Mouse (Mus musculus): ENCODE results near the gene Sat2. TPM values are rescaled to one million over a fixed set of nuclear protein-coding genes. Genes with fewer than 3 reads are reported as not detected.
A peak's percentile ranks its signal among the peaks of the same experiment; 100 is the strongest.

Gene Sat2
- total and polyA plus RNA-seq, 3 experiments: not detected

- dilution Hi-C loops (cut with MboI; ENCODE audit: extremely low pct_ligation_motif_present, extremely low pct_unique_long_range_greater_than_20kb, low sequenced_read_pairs): no loop called here
- H3K4me3 ChIP-seq (replicated peaks in 1 of 3; ENCODE audit: low read depth in 2 of 3, low read length in 2 of 3, poor library complexity in 1 of 3): peak overlapping the region; percentile 81 to 99 (median 95)
- no peaks in the 10 kb centered on the region for H3K27me3 ChIP-seq (replicated peaks)
- peak overlapping the region; percentile 99 for H3K9ac ChIP-seq (ENCODE audit: insufficient read depth, low read depth)
- peaks cover 17 to 48% of the 10 kb centered on the region in 2 experiments for H3K36me3 ChIP-seq (replicated peaks in 1 of 2; ENCODE audit: control insufficient read depth in 1 of 2, insufficient read depth in 1 of 2, low read length in 1 of 2)
- no peak overlapping the region for H3K4me2 ChIP-seq (ENCODE audit: insufficient read depth, low read depth, poor library complexity, severe bottlenecking)
- H3K4me1 ChIP-seq (ENCODE audit: control insufficient read depth in 1 of 2, insufficient read depth in 2 of 2): peaks cover 14 to 59% of the 10 kb centered on the region in 2 experiments
- H3K79me2 ChIP-seq (replicated peaks; ENCODE audit: control insufficient read depth, extremely low read depth, insufficient read depth, poor library complexity, severe bottlenecking): peaks cover 83% of the 10 kb centered on the region
- in situ Hi-C loops (cut with MboI; ENCODE audit: low pct_ligation_motif_present, low pct_unique_long_range_greater_than_20kb, low sequenced_read_pairs): no loop called here
- peak overlapping the region; percentile 89 for H3K27ac ChIP-seq (ENCODE audit: insufficient read depth, low read depth)
- no peak for DNase-seq (ENCODE audit: extremely low read depth)
- H3K9me3 ChIP-seq (replicated peaks; ENCODE audit: low read length): no peaks in the 10 kb centered on the region
- TF ChIP-seq MXI1 (IDR thresholded peaks at IDR 0.05; ENCODE audit: low read depth, low read length) (peak; percentile 15; the same call in 1 of the 2 replicates), CTCF (conservative IDR thresholded peaks at IDR 0.05 in 1 of 2, IDR thresholded peaks at IDR 0.05 in 1 of 2; ENCODE audit: low read depth in 2 of 2, low read length in 2 of 2) (no peak), ETS1 (conservative IDR thresholded peaks at IDR 0.05; ENCODE audit: low read depth, low read length) (0 out of 2 replicates have a peak, but pooled peaks have one; percentile 3), ZC3H11A (IDR thresholded peaks at IDR 0.05; ENCODE audit: low read depth, low read length) (no peak), POLR2A (IDR thresholded peaks at IDR 0.05; ENCODE audit: low read depth, low read length) (no peak), POLR2AphosphoS2 (IDR thresholded peaks at IDR 0.05; ENCODE audit: low read depth, low read length) (no peak; the same call in 1 of the 2 replicates), JUN (IDR thresholded peaks at IDR 0.05; ENCODE audit: insufficient read depth, low read depth, low read length) (no peak), NRF1 (IDR thresholded peaks at IDR 0.05; ENCODE audit: low read depth, low read length) (no peak), MAZ (IDR thresholded peaks at IDR 0.05; ENCODE audit: low read depth, low read length) (no peak), BHLHE40 (IDR thresholded peaks at IDR 0.05; ENCODE audit: low read depth, low read length) (0 out of 2 replicates have a peak, but pooled peaks have one; percentile 11), MYC (IDR thresholded peaks at IDR 0.05; ENCODE audit: low read depth, low read length) (no peak), UBTF (IDR thresholded peaks at IDR 0.05; ENCODE audit: low read depth, low read length) (peak; percentile 41; the same call in 1 of the 2 replicates), ZMIZ1 (IDR thresholded peaks at IDR 0.05; ENCODE audit: low read depth, low read length) (peak; percentile 71; the same call in 1 of the 2 replicates), NELFE (IDR thresholded peaks at IDR 0.05; ENCODE audit: low read depth, low read length) (no peak), MAFK (IDR thresholded peaks at IDR 0.05; ENCODE audit: insufficient replicate concordance, low read length) (no peak), MEF2A (IDR thresholded peaks at IDR 0.05; ENCODE audit: borderline replicate concordance, low read depth, low read length) (no peak), ZNF384 (IDR thresholded peaks at IDR 0.05; ENCODE audit: low read depth, low read length) (no peak), PAX5 (IDR thresholded peaks at IDR 0.05; ENCODE audit: low read length) (no peak), TBP (conservative IDR thresholded peaks at IDR 0.05; ENCODE audit: low read depth, low read length) (no peak), USF2 (conservative IDR thresholded peaks at IDR 0.05; ENCODE audit: low read depth, low read length) (no peak)
Measured at GRCm38 (mm10) chr11:69580572-69581146, 41.2 kb upstream of the Sat2 start.

All from CH12.LX (cell line).